Mouse (Mus musculus) ovary, postnatal 14 days (tissue): ENCODE measurements around the gene Fam206a.

Source experiments
- DNase-seq: peaks from one replicate; pipeline ENCODE4 v3.0.0; 2022; ENCODE audit warnings: low spot score

Gene Fam206a

DNA sequence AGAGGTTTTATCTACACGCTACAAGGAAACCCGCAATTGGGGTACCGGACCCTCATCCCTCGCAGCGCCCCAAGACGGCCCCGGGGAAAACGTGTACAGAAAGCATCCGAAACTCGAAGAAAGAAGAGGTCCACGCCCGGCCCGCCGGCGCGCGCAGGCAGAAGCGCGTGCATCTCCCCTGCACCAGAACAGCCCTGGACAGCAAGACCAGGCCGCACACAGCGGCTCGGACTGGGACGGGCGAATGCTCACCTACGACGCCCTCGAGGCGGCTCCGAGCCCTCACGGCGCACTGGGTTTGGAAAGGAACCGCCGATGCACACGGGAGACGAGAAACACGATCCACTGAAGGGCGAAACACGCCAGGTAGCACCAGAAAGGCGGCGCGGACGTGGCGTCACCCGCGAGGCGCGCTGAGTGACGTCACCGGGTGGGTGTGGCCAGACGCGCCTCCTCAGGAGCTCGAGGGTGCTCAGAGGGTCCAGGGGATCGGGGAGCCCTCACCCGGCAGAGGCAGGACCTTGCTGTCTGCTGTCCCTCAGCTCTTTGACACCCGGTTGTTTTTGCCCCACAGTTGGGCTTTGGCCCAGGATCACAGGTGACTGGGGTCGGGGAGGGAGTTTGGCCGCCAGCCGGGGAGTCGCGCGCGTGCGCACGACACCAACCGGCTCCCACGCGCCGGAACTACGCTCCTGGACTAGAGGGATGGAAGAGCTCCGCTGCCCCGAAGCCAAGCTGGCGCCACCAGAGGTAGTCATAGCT lies at the start of gene Fam206a, which contains the start of gene Elp1:
Gene Fam206a, plus strand, starts transcription at position 439 of the 762 bp plus-strand sequence.
Gene Elp1, minus strand, starts transcription at position 425 of the 762 bp plus-strand sequence.
- DNase-seq, result peak; percentile 98

GRCm38 (mm10) chr4:56756021-56756420 lies 46.1 kb upstream of the Fam206a start:
- no peak for DNase-seq

DNA sequence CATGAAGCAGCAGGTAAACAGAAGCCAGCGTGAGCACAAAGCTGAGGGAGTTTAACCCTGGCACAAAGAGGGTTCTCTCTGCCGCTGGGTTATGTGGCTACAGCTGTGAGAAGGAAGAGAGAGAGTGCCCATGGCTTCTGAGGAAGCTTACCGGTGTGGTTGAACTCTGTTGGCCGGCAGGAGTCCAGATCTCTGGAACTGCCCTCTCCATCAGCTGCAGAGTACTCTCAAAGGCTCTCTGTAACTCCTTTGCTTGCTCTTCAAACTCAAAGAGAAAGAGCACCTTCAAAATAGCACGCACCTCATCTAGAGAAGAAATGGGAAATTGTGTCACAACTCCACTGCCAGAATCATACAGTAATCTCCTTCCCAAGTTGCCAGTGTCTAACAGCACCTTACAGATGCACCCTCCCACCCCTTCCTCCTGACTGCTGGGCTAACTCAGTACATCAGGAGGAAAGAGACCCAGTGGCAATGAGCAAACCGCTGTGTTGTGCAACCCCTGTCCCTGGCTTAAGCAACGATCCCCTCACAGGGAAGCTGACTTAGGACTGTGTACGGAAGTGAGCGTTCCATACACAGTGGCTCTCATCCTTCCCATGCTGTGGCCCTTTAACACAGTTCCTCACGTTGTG lies 45.1 kb upstream of the Fam206a start:
- no peak for DNase-seq

DNA sequence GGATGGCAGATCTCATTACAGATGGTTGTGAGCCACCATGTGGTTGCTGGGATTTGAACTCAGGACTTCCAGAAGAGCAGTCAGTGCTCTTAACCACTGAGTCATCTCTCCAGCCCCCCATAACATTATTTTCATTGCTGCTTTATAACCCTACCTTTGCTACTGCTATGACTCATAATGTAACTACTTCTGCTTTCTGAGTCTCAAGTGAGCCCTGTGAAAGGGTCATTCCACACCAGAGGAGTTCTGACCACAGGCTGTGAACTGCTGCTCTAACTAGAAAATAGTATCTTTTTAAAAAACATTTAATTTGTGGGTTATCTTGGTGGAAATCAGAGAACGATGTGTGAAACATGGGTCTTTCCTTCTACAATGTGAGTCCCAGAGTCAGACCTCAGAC lies 44.5 kb upstream of the Fam206a start:
- no peak for DNase-seq

GRCm38 (mm10) chr4:56767861-56768284 lies 34.3 kb upstream of the Fam206a start:
- no peak for DNase-seq

- no peak for DNase-seq
These were observed 33.2 kb upstream of the Fam206a start for GRCm38 (mm10) chr4:56768913-56769312.

DNA sequence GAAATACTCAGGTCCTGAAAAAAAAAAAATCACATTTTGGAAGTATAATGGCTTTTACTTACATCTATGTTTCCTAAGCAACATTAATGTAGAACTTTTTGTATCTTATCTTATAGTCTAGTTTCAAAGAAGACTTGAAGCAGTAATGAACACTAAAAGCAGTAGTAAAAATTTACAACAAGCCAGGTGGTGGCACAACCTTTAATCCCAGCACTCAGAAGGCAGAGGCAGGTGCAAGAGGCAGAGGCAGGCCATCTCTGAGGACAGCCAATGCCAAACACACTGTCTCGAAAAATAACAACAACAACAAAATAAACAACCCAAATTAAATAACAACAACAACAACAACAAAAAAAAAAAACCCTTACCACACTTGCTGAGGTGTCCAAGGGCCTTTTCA lies 31.1 kb upstream of the Fam206a start:
- DNase-seq, result no peak

DNA sequence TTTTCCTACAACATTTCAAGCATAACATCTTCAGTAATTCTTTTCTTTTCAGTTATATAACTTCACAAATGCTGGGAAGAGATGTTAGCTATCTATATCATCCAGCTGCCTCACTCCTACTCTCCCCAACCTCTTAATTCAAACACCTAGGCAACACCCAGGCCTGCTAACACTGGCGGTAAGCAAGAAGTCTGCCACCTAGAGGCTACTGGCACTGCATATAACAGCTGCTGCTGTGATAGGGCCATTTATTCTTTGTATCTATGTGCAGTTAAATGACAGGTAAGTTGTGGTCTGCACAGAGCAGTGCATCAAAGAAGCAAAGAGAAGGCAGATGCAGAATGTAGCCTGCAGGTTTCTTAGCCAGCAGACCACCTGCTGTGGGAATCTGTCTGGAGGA lies 10.8 kb upstream of the Fam206a start:
- DNase-seq, result no peak

DNA sequence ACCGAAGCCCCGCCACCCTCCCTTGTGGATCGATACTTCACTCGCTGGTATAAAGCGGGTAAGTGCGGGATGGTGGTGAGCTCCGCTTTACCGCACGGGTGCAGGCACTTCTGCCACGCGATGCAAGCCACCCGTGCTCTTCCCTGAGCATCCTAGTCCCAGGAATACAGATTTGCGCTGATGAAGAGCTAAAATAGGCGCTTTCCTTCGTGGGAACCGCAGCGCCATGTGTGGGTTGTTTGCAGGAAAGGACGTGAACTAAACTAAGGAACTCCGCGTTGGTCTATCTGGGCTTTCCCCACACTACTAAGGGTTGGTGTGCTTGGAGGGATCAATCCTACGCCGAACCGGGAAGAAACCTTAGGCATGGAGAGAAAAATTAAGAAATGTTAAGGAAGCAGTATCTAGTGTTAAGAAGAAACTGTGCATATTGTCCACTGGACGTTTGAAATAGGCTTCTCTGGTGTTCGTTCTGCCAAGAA lies 565 bp downstream of the Fam206a start:
- DNase-seq, result no peak

DNA sequence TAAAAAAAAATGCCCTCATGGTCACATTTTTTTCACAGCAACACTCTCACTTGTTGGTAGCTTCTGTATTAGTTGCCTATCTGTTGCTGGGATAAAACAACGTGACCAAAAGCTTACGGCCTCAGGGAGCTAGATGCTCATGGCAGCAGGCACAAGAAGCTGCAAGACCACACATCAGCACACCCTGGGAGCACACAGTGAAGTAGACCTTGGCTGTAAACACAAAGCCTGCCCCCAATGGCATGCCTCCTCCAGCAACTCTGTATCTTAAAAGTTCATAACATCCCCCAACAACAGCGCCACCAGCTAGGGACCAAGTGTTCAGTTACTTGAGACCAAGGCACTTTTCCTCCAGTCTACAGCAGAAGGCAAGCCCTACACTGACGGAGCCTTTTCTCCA lies 6.9 kb downstream of the Fam206a start:
- DNase-seq, result no peak

DNA sequence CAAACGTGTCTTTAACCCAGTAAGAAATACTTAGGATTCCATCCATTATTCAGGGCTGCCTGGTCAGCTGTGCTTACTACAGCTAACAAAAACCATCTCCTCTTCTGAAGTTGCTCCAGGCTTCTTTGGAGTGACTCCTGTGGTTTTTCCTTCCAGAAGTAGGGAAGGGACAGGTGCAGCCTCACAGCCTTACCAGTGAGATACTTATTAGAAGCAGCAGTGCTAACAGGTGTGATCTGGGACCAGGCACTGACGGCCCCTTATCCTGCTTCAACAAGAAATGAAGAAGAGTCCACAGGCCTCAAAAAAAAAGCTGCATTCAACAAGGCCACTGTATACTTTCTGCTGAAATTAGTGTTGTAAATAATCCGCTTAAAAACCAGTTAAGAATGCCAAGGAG lies 9.5 kb downstream of the Fam206a start:
- no peak for DNase-seq

- DNase-seq, result no peak
These were observed 10.0 kb downstream of the Fam206a start for GRCm38 (mm10) chr4:56812096-56812495.

- DNase-seq, result no peak
These were observed 13.0 kb downstream of the Fam206a start for GRCm38 (mm10) chr4:56815131-56815530.

DNA sequence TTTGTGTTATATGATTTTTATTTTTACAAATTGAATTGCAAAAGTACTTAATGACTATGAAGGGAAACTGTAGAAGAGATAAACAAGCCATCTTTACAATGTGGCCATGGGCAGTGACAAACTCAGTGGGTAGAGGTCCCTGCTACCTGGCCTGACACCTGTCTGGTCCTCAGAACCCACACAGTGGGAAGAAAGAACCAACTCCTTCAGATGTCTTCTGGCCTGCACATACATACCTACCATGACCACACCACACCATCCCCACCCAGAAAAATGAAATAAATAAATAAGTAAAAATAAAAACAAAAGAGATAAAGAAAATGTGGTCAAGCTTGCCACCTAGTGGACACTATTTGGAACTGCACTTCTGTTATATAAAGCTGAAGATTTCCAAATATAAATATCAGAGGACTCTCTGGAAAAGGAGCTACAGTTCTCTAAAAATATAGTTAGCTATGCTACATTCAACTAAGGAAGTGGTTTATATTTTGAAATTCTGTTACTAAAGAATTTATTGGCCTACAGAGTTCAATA lies 17.9 kb downstream of the Fam206a start:
- DNase-seq, result no peak

DNA sequence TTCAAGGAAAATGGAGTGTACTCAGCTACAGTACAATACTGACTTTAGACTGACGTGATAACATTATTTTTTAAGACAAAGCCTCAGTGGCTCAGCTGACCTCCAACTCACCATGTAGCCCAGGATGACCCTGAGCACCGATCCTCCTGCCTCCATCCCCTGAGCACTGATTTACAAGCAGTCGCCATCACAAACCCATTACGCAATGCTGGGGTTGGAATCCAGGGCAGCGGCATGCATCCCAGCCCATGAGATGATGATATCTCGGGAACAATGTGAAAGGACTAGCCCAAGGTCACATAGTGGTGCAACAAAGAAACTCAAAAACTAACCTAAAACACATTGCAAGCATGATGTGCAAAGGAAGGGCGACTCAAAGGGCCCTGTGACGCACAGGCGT lies 22.1 kb downstream of the Fam206a start:
- no peak for DNase-seq

DNA sequence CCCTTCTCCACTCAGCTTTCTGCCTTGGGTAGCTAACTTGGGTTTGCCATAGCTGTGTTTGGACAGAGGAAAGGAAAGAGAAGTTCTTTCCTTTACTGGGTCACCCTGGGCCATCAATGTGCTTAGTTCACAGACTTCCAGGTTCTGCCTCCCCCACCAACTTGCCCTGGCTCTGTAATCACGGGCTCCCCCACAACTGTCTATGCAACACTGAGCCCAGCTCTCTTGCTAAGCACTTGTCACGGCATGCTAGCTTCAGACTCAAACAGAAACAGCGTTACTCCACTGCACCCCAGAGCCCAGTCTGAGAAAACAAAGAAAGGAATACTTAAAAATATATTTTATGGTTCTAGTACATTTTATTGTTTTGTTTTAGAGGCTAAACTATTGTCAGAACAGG lies 26.8 kb downstream of the Fam206a start:
- DNase-seq, result no peak

DNA sequence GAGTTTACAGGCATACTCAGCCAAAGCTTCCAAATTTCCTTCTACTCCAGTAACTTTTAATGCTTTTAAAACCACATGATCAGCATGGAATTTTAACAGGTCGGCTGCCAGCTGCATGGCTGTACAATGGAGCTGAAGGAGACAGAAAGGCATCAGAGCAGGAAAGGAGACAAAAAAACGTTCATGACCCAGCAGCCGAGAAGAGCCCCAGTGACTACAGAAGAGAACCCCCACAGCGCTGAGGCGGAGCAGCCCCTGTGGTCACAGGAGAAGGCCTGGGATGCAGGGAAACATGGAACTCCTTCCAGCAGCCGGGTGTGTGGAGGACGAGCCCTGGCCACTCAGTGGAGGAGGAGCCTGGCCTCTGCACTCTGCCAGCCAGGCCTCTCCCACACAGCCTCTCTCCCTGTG lies 27.4 kb downstream of the Fam206a start:
- peak; percentile 43 for DNase-seq

DNA sequence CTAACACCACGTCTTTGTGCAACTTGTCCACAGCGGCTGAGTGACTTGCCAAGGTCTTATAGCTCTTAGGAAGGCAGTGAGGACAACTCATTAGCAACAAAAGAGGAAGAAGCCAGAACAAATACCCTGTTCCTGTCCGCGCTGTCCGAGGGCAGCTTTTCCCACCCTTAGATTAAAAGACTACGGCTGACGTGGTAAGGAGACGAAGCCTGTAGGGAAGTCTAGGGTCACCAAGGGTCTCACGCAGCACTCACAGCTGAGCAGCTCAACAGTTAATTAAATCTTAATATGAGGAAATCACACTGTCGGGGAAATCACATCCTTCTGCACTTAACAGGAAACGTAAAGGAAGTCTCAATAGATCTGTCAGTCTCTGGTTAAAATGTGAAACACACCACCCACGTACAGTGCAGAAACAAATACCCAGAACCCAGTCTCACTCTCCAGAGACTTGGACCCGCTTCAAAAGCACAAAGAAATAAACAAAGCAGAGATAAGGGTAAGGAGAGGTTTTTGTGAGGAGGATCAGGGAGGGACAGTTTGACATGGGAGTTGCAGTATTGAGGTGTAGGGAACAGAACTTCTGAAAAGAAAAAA lies 29.0 kb downstream of the Fam206a start:
- no peak for DNase-seq

DNA sequence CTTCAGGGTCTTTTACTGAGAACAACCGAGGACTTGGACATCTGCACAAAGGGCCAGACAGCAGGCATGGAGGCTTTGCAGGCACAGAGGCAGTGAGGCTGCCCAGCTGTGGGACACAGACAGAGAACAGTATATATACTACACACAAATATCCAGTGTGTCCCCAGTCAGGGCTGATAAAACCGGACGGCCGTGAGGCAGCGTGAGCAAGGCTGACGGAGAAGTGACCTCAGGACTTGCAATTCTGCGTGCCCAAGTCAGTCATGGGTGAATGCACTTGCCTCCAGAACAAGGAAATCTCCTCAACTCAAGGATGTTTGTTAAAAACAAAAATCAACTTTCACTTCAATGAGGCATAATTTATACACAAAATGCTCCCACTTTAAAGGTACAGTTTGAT lies 29.9 kb downstream of the Fam206a start:
- DNase-seq, result no peak

DNA sequence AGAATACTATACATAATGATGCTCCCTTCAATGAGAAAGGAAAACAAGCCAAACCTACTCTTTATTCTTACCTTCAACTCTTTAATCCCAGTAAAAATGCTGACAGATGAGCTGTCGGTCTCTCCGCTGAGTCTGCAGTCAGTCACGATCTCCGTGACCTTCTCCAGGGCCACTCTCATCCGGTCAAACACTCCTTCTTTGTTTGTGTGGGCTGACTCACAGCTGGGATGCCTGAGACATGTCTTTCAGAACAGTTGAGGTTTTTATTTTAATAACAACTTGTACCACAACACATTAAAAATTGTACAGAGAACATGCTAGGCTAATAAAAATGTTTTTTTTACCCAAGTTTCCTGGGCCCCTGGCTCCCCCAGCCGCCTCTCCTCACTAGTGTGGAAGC lies 35.5 kb downstream of the Fam206a start:
- DNase-seq, result no peak

GRCm38 (mm10) chr4:56840297-56840696 lies 38.2 kb downstream of the Fam206a start:
- DNase-seq, result no peak

DNA sequence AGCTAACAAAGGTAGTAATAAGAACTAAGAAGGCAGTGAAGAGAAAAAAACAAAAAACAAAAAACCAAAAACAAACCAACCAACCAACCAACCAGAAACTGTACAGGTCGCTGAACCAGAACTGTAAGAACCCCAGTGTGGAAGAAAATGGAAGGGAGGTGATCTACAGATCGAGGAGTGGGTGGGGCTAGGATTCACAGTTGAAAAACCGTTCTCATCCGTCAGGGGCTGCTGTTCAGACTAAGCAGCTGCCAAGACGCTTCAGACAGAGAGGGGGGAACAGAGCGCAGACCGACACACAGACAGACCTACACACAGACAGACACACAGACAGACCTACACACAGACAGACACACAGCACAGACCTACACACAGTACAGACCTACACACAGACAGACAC lies 40.4 kb downstream of the Fam206a start:
- DNase-seq, result no peak

- DNase-seq, result no peak
These were observed 41.8 kb downstream of the Fam206a start for GRCm38 (mm10) chr4:56843963-56844362.
